Mouse (Mus musculus): ENCODE data around the gene Adamts13. TPM values are rescaled to one million over a fixed set of nuclear protein-coding genes. Genes with fewer than 3 reads are reported as not detected.

Gene Adamts13
- polyA plus RNA-seq, 1 experiment, result 1.1 TPM

DNA sequence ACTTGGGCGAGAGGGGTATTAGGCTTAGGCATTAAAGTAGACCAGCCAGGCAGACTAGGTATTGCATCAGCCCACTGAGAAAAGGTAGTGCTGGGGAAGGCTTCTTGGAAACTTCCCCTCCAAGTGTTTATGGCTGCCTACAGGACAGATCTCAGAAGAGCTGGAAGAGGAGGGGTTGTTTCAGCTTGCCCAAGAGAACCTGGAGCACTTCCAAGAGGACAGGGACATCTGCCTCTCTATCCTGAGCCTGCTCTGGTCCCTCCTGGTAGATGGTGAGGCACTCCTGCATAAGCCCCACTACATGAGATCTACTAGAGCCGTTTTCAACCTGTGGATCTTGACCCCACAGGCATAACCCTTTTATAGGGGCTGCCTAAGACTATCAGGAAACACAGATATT lies 22.8 kb upstream of the Adamts13 start:
- Histone ChIP-seq H3K4me3 (replicated peaks; ENCODE audit: extremely low read depth, low read depth, low read length) (no peak overlapping the region), H3K4me1 (ENCODE audit: control insufficient read depth, insufficient read depth, low read length) (no peaks in the 10 kb centered on the region)
- WGBS, result 89% methylated on average over 2 of the region's 2 CpGs
- DNase-seq, result no peak
- TF ChIP-seq POLR2A (IDR thresholded peaks at IDR 0.05; ENCODE audit: borderline replicate concordance, extremely low read depth, low read depth, low read length) (no peak), CTCF (IDR thresholded peaks at IDR 0.05; ENCODE audit: insufficient read depth, low read length) (no peak)

GRCm38 (mm10) chr2:26951346-26951905 lies 21.8 kb upstream of the Adamts13 start:
- DNase-seq, result no peak
- H3K4me1 ChIP-seq (ENCODE audit: control insufficient read depth, insufficient read depth, low read length), result no peaks in the 10 kb centered on the region
- 79% methylated on average over 8 of the region's 8 CpGs for WGBS
- TF ChIP-seq POLR2A (IDR thresholded peaks at IDR 0.05; ENCODE audit: borderline replicate concordance, extremely low read depth, low read depth, low read length) (no peak), CTCF (IDR thresholded peaks at IDR 0.05; ENCODE audit: insufficient read depth, low read length) (no peak)
- H3K4me3 ChIP-seq (replicated peaks; ENCODE audit: extremely low read depth, low read depth, low read length), result no peak overlapping the region

GRCm38 (mm10) chr2:26952193-26952592 lies 21.0 kb upstream of the Adamts13 start:
- no peak for TF ChIP-seq POLR2A (IDR thresholded peaks at IDR 0.05; ENCODE audit: borderline replicate concordance, extremely low read depth, low read depth, low read length)
- no peak for TF ChIP-seq CTCF (IDR thresholded peaks at IDR 0.05; ENCODE audit: insufficient read depth, low read length)
- WGBS, result 77% methylated on average over 4 of the region's 4 CpGs
- Histone ChIP-seq H3K4me3 (replicated peaks; ENCODE audit: extremely low read depth, low read depth, low read length) (no peak overlapping the region), H3K4me1 (ENCODE audit: control insufficient read depth, insufficient read depth, low read length) (no peaks in the 10 kb centered on the region)
- no peak for DNase-seq

- no peak for DNase-seq
- TF ChIP-seq CTCF (IDR thresholded peaks at IDR 0.05; ENCODE audit: insufficient read depth, low read length), result no peak
- no peak for TF ChIP-seq POLR2A (IDR thresholded peaks at IDR 0.05; ENCODE audit: borderline replicate concordance, extremely low read depth, low read depth, low read length)
- H3K4me3 ChIP-seq (replicated peaks; ENCODE audit: extremely low read depth, low read depth, low read length), result no peak overlapping the region
- H3K4me1 ChIP-seq (ENCODE audit: control insufficient read depth, insufficient read depth, low read length), result no peaks in the 10 kb centered on the region
- 88% methylated on average over 8 of the region's 8 CpGs for WGBS
Measured at GRCm38 (mm10) chr2:26952866-26953265, 20.4 kb upstream of the Adamts13 start.

- H3K4me3 ChIP-seq (replicated peaks; ENCODE audit: extremely low read depth, low read depth, low read length), result no peak overlapping the region
- no peaks in the 10 kb centered on the region for H3K4me1 ChIP-seq (ENCODE audit: control insufficient read depth, insufficient read depth, low read length)
- TF ChIP-seq POLR2A (IDR thresholded peaks at IDR 0.05; ENCODE audit: borderline replicate concordance, extremely low read depth, low read depth, low read length), result no peak
- no peak for TF ChIP-seq CTCF (IDR thresholded peaks at IDR 0.05; ENCODE audit: insufficient read depth, low read length)
- 68% methylated on average over 2 of the region's 2 CpGs for WGBS
- DNase-seq, result no peak
Measured at GRCm38 (mm10) chr2:26954735-26955395, 18.4 kb upstream of the Adamts13 start.

DNA sequence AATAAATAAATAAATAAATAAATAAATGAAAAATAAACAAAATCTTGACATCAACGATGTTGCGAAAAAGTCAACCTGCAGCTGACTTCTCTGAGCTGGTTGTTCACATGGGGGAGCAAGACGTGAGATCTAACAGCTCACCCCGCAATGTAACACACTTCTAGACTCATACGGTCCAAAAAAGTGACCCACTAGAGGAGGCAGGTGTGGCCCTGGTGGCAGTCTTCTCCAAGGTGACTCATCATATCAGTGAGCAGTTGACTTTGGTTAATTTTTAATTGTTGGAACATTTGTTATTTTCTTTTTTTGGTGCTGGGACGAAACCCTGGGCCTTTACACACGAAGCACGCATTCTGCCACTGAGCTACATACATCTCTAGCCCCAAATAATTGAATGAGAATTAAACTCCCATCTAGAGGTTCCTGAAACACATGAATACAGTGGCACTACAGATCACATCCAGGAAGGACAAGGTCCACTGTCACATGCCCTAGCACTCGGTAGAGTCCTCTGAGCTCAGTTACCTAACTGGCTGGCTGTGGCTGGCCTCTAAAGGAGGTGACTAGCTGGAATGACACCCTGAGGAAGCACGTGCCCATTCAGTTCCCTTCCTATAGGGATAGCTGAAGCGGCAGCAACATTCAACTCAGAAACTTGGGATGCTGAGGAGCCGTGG lies 16.3 kb upstream of the Adamts13 start:
- Histone ChIP-seq H3K4me3 (replicated peaks; ENCODE audit: extremely low read depth, low read depth, low read length) (no peak overlapping the region), H3K4me1 (ENCODE audit: control insufficient read depth, insufficient read depth, low read length) (no peaks in the 10 kb centered on the region)
- no peak for DNase-seq
- WGBS, result 87% methylated on average over 12 of the region's 12 CpGs
- no peak for TF ChIP-seq CTCF (IDR thresholded peaks at IDR 0.05; ENCODE audit: insufficient read depth, low read length)

GRCm38 (mm10) chr2:26957488-26957859 lies 15.7 kb upstream of the Adamts13 start:
- 74% methylated on average over 2 of the region's 2 CpGs for WGBS
- TF ChIP-seq CTCF (IDR thresholded peaks at IDR 0.05; ENCODE audit: insufficient read depth, low read length), result no peak
- no peak for TF ChIP-seq POLR2A (IDR thresholded peaks at IDR 0.05; ENCODE audit: borderline replicate concordance, extremely low read depth, low read depth, low read length)
- no peaks in the 10 kb centered on the region for H3K4me1 ChIP-seq (ENCODE audit: control insufficient read depth, insufficient read depth, low read length)
- DNase-seq, result no peak
- no peak overlapping the region for H3K4me3 ChIP-seq (replicated peaks; ENCODE audit: extremely low read depth, low read depth, low read length)

DNA sequence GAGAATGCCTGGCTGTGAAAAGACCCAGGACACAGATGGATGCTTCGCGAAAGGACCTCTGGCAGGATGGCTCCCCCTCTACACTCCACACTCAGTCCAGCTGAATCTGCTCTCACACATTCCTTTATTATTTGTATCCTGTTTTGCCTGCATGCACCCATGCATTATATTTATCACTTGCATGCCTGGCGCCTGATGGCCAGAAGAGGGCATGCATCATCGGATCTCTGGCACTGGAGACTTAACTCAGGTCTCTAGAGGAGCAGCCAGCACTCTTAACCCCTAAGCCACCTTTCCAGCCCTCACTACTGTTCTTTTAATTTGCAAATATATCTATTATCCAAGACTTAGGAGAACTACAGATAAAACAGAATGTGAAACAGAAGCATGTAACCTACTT lies 12.5 kb upstream of the Adamts13 start:
- no peak for DNase-seq
- H3K4me1 ChIP-seq (ENCODE audit: control insufficient read depth, insufficient read depth, low read length), result peaks cover 5% of the 10 kb centered on the region
- H3K4me3 ChIP-seq (replicated peaks; ENCODE audit: extremely low read depth, low read depth, low read length), result no peak overlapping the region
- WGBS, result 67% methylated on average over 4 of the region's 4 CpGs
- TF ChIP-seq POLR2A (IDR thresholded peaks at IDR 0.05; ENCODE audit: borderline replicate concordance, extremely low read depth, low read depth, low read length), result no peak
- TF ChIP-seq CTCF (IDR thresholded peaks at IDR 0.05; ENCODE audit: insufficient read depth, low read length), result no peak

- peak within 1 kb of the TSS; percentile 86 for H3K4me3 ChIP-seq (replicated peaks; ENCODE audit: extremely low read depth, low read depth, low read length)
- DNase-seq, result peak; percentile 93
- under 1% methylated on average over 50 of the region's 50 CpGs for WGBS
- TF ChIP-seq CTCF (IDR thresholded peaks at IDR 0.05; ENCODE audit: insufficient read depth, low read length) (no peak), POLR2A (IDR thresholded peaks at IDR 0.05; ENCODE audit: borderline replicate concordance, extremely low read depth, low read depth, low read length) (peak; percentile 90; the same call in 1 of the 2 replicates)
- H3K4me1 ChIP-seq (ENCODE audit: control insufficient read depth, insufficient read depth, low read length), result peaks cover 5% of the 10 kb centered on the region
Measured at GRCm38 (mm10) chr2:26963923-26964723, 9.1 kb upstream of the Adamts13 start, which contains the start of gene Rexo4. TSS of gene Rexo4 (minus strand) at chr2:26964386.
